Mouse (Mus musculus) CD4-positive, CD25-positive, alpha-beta regulatory T cell, adult 2 months (primary cell): ENCODE results near the gene Nprl3.
A peak's percentile ranks its signal among the peaks of the same experiment; 100 is the strongest.

Experiments used
- DNase-seq: peaks from one replicate; pipeline ENCODE4 v3.0.0-alpha.2; 2012; ENCODE audit warnings: low read depth, low spot score

The Nprl3 gene

GRCm38 (mm10) chr11:32245614-32246013, 21.9 kb downstream of the Nprl3 start:
- DNase-seq = no peak

- DNase-seq = no peak
These were observed 22.9 kb downstream of the Nprl3 start for GRCm38 (mm10) chr11:32244617-32245016.

- DNase-seq = no peak
These were observed 23.4 kb downstream of the Nprl3 start for GRCm38 (mm10) chr11:32244064-32244463.

GRCm38 (mm10) chr11:32243205-32243955, 24.1 kb downstream of the Nprl3 start:
- no peak for DNase-seq

- no peak for DNase-seq
These were observed 25.3 kb downstream of the Nprl3 start for GRCm38 (mm10) chr11:32242209-32242608.

- no peak for DNase-seq
These were observed 26.1 kb downstream of the Nprl3 start for GRCm38 (mm10) chr11:32241391-32241790.

GRCm38 (mm10) chr11:32238093-32238860, 29.2 kb downstream of the Nprl3 start:
- DNase-seq = peak; percentile 85

GRCm38 (mm10) chr11:32237411-32237795, 30.1 kb downstream of the Nprl3 start:
- no peak for DNase-seq

GRCm38 (mm10) chr11:32236712-32237410, 30.6 kb downstream of the Nprl3 start:
- DNase-seq = peak; percentile 56

- DNase-seq = no peak
These were observed 31.4 kb downstream of the Nprl3 start for GRCm38 (mm10) chr11:32236132-32236531.

GRCm38 (mm10) chr11:32235646-32236045, 31.9 kb downstream of the Nprl3 start:
- no peak for DNase-seq

GRCm38 (mm10) chr11:32234816-32235485, 32.6 kb downstream of the Nprl3 start:
- DNase-seq = no peak

- DNase-seq = no peak
These were observed 33.6 kb downstream of the Nprl3 start for GRCm38 (mm10) chr11:32233895-32234294.

- no peak for DNase-seq
These were observed 34.7 kb downstream of the Nprl3 start for GRCm38 (mm10) chr11:32232848-32233247.

- no peak for DNase-seq
These were observed 36.4 kb downstream of the Nprl3 start for GRCm38 (mm10) chr11:32231125-32231524.

- no peak for DNase-seq
These were observed 37.3 kb downstream of the Nprl3 start for GRCm38 (mm10) chr11:32230220-32230619.

- no peak for DNase-seq
These were observed 39.1 kb downstream of the Nprl3 start for GRCm38 (mm10) chr11:32228292-32228845.

- no peak for DNase-seq
These were observed 40.0 kb downstream of the Nprl3 start for GRCm38 (mm10) chr11:32227555-32227954.

GRCm38 (mm10) chr11:32227041-32227440, 40.5 kb downstream of the Nprl3 start:
- no peak for DNase-seq

GRCm38 (mm10) chr11:32226124-32226871, 41.2 kb downstream of the Nprl3 start, which contains the start of gene Mpg:
Gene Mpg (plus strand): TSS chr11:32226505.
- peak; percentile 94 for DNase-seq
